Mouse (Mus musculus) monocyte, adult 5-6 weeks (primary cell): ENCODE measurements around the gene Fate1. TPM values are rescaled to one million over a fixed set of nuclear protein-coding genes. Genes with fewer than 3 reads are reported as not detected.

Experiments used
- ATAC-seq: fragments of 153-309, 156-312 bp; replicated peaks from 2 replicates; pipeline ENCODE4 v1.8.0; 2017; ENCODE audit warnings: mild to moderate bottlenecking; ENCODE audit not compliant: low TSS enrichment, insufficient number of reproducible peaks, severe bottlenecking, poor library complexity, low FRiP score
- total RNA-seq: library from RNA; stranded (forward); fragments of 200-1000, 200-491, 200-594 nt; gene quantifications from 3 replicates; pipeline ENCODE4 v1.2.3, GENCODE M21; 2017

Gene Fate1
- total RNA-seq, 1 experiment from 2014 or later = not detected

GRCm38 (mm10) chrX:72022750-72023398 is 50.1 kb downstream of the Fate1 start:
- ATAC-seq = no peak

- no peak for ATAC-seq
Observed at GRCm38 (mm10) chrX:72023542-72023941, 50.8 kb downstream of the Fate1 start.

Other genes with a start within 250 kb of the Fate1 start
- 6.6 to 9.3 TPM (median 9.1 TPM) in 3 replicates for gene Vma21, start 157.1 kb upstream of the Fate1 start, total RNA-seq
- not detected in 3 replicates for gene Gm1141, start 52.0 kb upstream of the Fate1 start, total RNA-seq
- gene Prrg3, start 10.4 kb upstream of the Fate1 start, total RNA-seq = not detected in 3 replicates
- not detected in 3 replicates for gene Cnga2, start 18.9 kb downstream of the Fate1 start, total RNA-seq
- not detected in 3 replicates for gene Magea4, start 249.0 kb downstream of the Fate1 start, total RNA-seq